Mouse (Mus musculus): ENCODE results near the gene Lrrc43. TPM values are rescaled to one million over a fixed set of nuclear protein-coding genes. Genes with fewer than 3 reads are reported as not detected.

Gene Lrrc43
- polyA plus RNA-seq, 1 experiment from 2014 or later = not detected

GRCm38 (mm10) chr5:123523692-123524392, 34.7 kb downstream of the Lrrc43 start, which contains the start of gene Diablo:
TSS of gene Diablo (minus strand) at chr5:123524176.
- peak within 1 kb of the TSS; percentile 92 for H3K27ac ChIP-seq
- H3K36me3 ChIP-seq (replicated peaks) = peaks cover 22% of the 10 kb centered on the region
- peak; percentile 99 for DNase-seq (ENCODE audit: extremely low spot score, low spot score)
- H3K4me3 ChIP-seq = peak within 1 kb of the TSS; percentile 96
- under 1% methylated on average over 82 of the region's 82 CpGs for WGBS
- H3K9me3 ChIP-seq = no peaks in the 10 kb centered on the region
- H3K4me1 ChIP-seq = peaks cover 34% of the 10 kb centered on the region
- 0 out of 2 replicates have a peak, but pooled peaks cover 4% of the 10 kb centered on the region for H3K27me3 ChIP-seq (ENCODE audit: poor library complexity, severe bottlenecking)

- peak overlapping the region; percentile 96 for H3K4me3 ChIP-seq
- 2% methylated on average over 18 of the region's 27 CpGs for WGBS
- no peaks in the 10 kb centered on the region for H3K9me3 ChIP-seq
- H3K4me1 ChIP-seq = peaks cover 34% of the 10 kb centered on the region
- H3K27ac ChIP-seq = peak overlapping the region; percentile 92
- 0 out of 2 replicates have a peak, but pooled peaks cover 4% of the 10 kb centered on the region for H3K27me3 ChIP-seq (ENCODE audit: poor library complexity, severe bottlenecking)
- H3K36me3 ChIP-seq (replicated peaks) = peaks cover 23% of the 10 kb centered on the region
- no peak for DNase-seq (ENCODE audit: extremely low spot score, low spot score)
Observed at GRCm38 (mm10) chr5:123524393-123524750, 35.3 kb downstream of the Lrrc43 start.

- Histone ChIP-seq H3K27me3 (ENCODE audit: poor library complexity, severe bottlenecking) (0 out of 2 replicates have a peak, but pooled peaks cover 4% of the 10 kb centered on the region), H3K9me3 (no peaks in the 10 kb centered on the region), H3K27ac (peak within 1 kb of the TSS; percentile 92), H3K36me3 (replicated peaks) (peaks cover 28% of the 10 kb centered on the region), H3K4me1 (peaks cover 34% of the 10 kb centered on the region), H3K4me3 (peak within 1 kb of the TSS; percentile 96)
- WGBS = 89% methylated on average over 7 of the region's 7 CpGs
- DNase-seq (ENCODE audit: extremely low spot score, low spot score) = no peak
Observed at GRCm38 (mm10) chr5:123525281-123525680, 36.2 kb downstream of the Lrrc43 start, which contains the start of gene Gm49027. TSS of gene Gm49027 (minus strand) at chr5:123525488.

GRCm38 (mm10) chr5:123525916-123526495, 36.9 kb downstream of the Lrrc43 start:
- no peaks in the 10 kb centered on the region for H3K9me3 ChIP-seq
- H3K27me3 ChIP-seq (ENCODE audit: poor library complexity, severe bottlenecking) = 0 out of 2 replicates have a peak, but pooled peaks cover 4% of the 10 kb centered on the region
- no peak overlapping the region for H3K27ac ChIP-seq
- no peak for DNase-seq (ENCODE audit: extremely low spot score, low spot score)
- 90% methylated on average over 9 of the region's 9 CpGs for WGBS
- no peak overlapping the region for H3K4me3 ChIP-seq
- peaks cover 35% of the 10 kb centered on the region for H3K36me3 ChIP-seq (replicated peaks)
- H3K4me1 ChIP-seq = peaks cover 32% of the 10 kb centered on the region

GRCm38 (mm10) chr5:123528641-123529040, 39.5 kb downstream of the Lrrc43 start:
- peaks cover 7% of the 10 kb centered on the region for H3K4me1 ChIP-seq
- no peak overlapping the region for H3K4me3 ChIP-seq
- 88% methylated on average over 7 of the region's 7 CpGs for WGBS
- DNase-seq (ENCODE audit: extremely low spot score, low spot score) = no peak
- H3K36me3 ChIP-seq (replicated peaks) = peaks cover 61% of the 10 kb centered on the region
- H3K27me3 ChIP-seq (ENCODE audit: poor library complexity, severe bottlenecking) = 0 out of 2 replicates have a peak, but pooled peaks cover 4% of the 10 kb centered on the region
- no peak overlapping the region for H3K27ac ChIP-seq
- H3K9me3 ChIP-seq = no peaks in the 10 kb centered on the region

GRCm38 (mm10) chr5:123530056-123530455, 41.0 kb downstream of the Lrrc43 start:
- no peak for DNase-seq (ENCODE audit: extremely low spot score, low spot score)
- 88% methylated on average over 8 of the region's 8 CpGs for WGBS
- no peaks in the 10 kb centered on the region for H3K9me3 ChIP-seq
- no peaks in the 10 kb centered on the region for H3K4me1 ChIP-seq
- H3K4me3 ChIP-seq = no peak overlapping the region
- H3K27ac ChIP-seq = no peak overlapping the region
- H3K27me3 ChIP-seq (ENCODE audit: poor library complexity, severe bottlenecking) = 0 out of 2 replicates have a peak, but pooled peaks cover 4% of the 10 kb centered on the region
- H3K36me3 ChIP-seq (replicated peaks) = peaks cover 74% of the 10 kb centered on the region

GRCm38 (mm10) chr5:123533801-123534200, 44.7 kb downstream of the Lrrc43 start:
- no peaks in the 10 kb centered on the region for H3K4me1 ChIP-seq
- H3K27me3 ChIP-seq (ENCODE audit: poor library complexity, severe bottlenecking) = no peaks in the 10 kb centered on the region
- no peak for DNase-seq (ENCODE audit: extremely low spot score, low spot score)
- no peak overlapping the region for H3K4me3 ChIP-seq
- H3K36me3 ChIP-seq (replicated peaks) = peaks cover 86% of the 10 kb centered on the region
- H3K9me3 ChIP-seq = no peaks in the 10 kb centered on the region
- no peak overlapping the region for H3K27ac ChIP-seq
- WGBS = 95% methylated on average over 10 of the region's 10 CpGs

GRCm38 (mm10) chr5:123555693-123556092, 66.6 kb downstream of the Lrrc43 start:
- peaks cover 56% of the 10 kb centered on the region for H3K36me3 ChIP-seq (replicated peaks)
- DNase-seq (ENCODE audit: extremely low spot score, low spot score) = no peak
- H3K27ac ChIP-seq = no peak overlapping the region
- no peaks in the 10 kb centered on the region for H3K9me3 ChIP-seq
- WGBS = 90% methylated on average over 7 of the region's 7 CpGs
- no peaks in the 10 kb centered on the region for H3K4me1 ChIP-seq
- no peaks in the 10 kb centered on the region for H3K27me3 ChIP-seq (ENCODE audit: poor library complexity, severe bottlenecking)
- no peak overlapping the region for H3K4me3 ChIP-seq

- no peaks in the 10 kb centered on the region for H3K27me3 ChIP-seq (ENCODE audit: poor library complexity, severe bottlenecking)
- H3K4me3 ChIP-seq = no peak overlapping the region
- no peak overlapping the region for H3K27ac ChIP-seq
- no peaks in the 10 kb centered on the region for H3K4me1 ChIP-seq
- H3K36me3 ChIP-seq (replicated peaks) = peaks cover 63% of the 10 kb centered on the region
- no peaks in the 10 kb centered on the region for H3K9me3 ChIP-seq
- DNase-seq (ENCODE audit: extremely low spot score, low spot score) = no peak
- 70% methylated on average over 2 of the region's 2 CpGs for WGBS
Observed at GRCm38 (mm10) chr5:123556451-123556850, 67.3 kb downstream of the Lrrc43 start.

Small RNAs within 50 kb of the gene (microRNA-seq; reads per million reads assigned to microRNA genes)
- 2.7 reads per million for gene Mir7647

Other genes starting within 250 kb of the Lrrc43 start
- gene Wdr66, start 237.2 kb upstream of the Lrrc43 start, polyA plus RNA-seq (2016; fragmentation: Nextera tagmentation; extraction: Ambion mirVana) = 1.4 and 1.5 TPM in 2 replicates
- gene Bcl7a, start 145.5 kb upstream of the Lrrc43 start, polyA plus RNA-seq (2016; fragmentation: Nextera tagmentation; extraction: Ambion mirVana) = 38.4 and 41.8 TPM in 2 replicates
- gene Mlxip, start 94.5 kb upstream of the Lrrc43 start, polyA plus RNA-seq (2016; fragmentation: Nextera tagmentation; extraction: Ambion mirVana) = 16.7 and 17.9 TPM in 2 replicates
- gene Il31, start 184 bp downstream of the Lrrc43 start, polyA plus RNA-seq (2016; fragmentation: Nextera tagmentation; extraction: Ambion mirVana) = not detected in 2 replicates
- 1.1 and 1.7 TPM in 2 replicates for gene B3gnt4, start 21.2 kb downstream of the Lrrc43 start, polyA plus RNA-seq (2016; fragmentation: Nextera tagmentation; extraction: Ambion mirVana)
- gene Diablo, start 34.9 kb downstream of the Lrrc43 start, polyA plus RNA-seq (2016; fragmentation: Nextera tagmentation; extraction: Ambion mirVana) = 148 TPM in 2 replicates
- gene Gm49027, start 36.2 kb downstream of the Lrrc43 start, polyA plus RNA-seq (2016; fragmentation: Nextera tagmentation; extraction: Ambion mirVana) = 0.47 TPM in 1 of 2 replicates, not detected in the other
- 31.1 and 34.5 TPM in 2 replicates for gene Vps33a, start 83.7 kb downstream of the Lrrc43 start, polyA plus RNA-seq (2016; fragmentation: Nextera tagmentation; extraction: Ambion mirVana)
- gene Clip1, start 195.3 kb downstream of the Lrrc43 start, polyA plus RNA-seq (2016; fragmentation: Nextera tagmentation; extraction: Ambion mirVana) = 55.6 and 55.8 TPM in 2 replicates
- gene Zcchc8, start 231.8 kb downstream of the Lrrc43 start, polyA plus RNA-seq (2016; fragmentation: Nextera tagmentation; extraction: Ambion mirVana) = 90.6 and 92.2 TPM in 2 replicates

Measured in forebrain, embryonic 10.5 days (tissue).